Mouse (Mus musculus) lung, adult 2 months (tissue): ENCODE measurements around the gene Mcfd2. TPM values are rescaled to one million over a fixed set of nuclear protein-coding genes. Genes with fewer than 3 reads are reported as not detected.
A peak's percentile ranks its signal among the peaks of the same experiment; 100 is the strongest.

Experiments
- DNase-seq: peaks from one replicate; pipeline ENCODE4 v3.0.0; 2022
- H3K4me1 ChIP-seq: fragments of 200-500 bp; 2 replicates; pipeline ENCODE4 v1.6.1; 2011; ENCODE audit warnings: low read length; ENCODE audit not compliant: control insufficient read depth, insufficient read depth
- H3K4me3 ChIP-seq: fragments of 200-500 bp; replicated peaks from 2 replicates; pipeline ENCODE3; 2011; ENCODE audit warnings: low read depth, mild to moderate bottlenecking, control low read depth, low read length; ENCODE audit errors: extremely low read depth
- CTCF ChIP-seq: fragments of 200-500 bp; IDR thresholded peaks from 2 replicates; pipeline ENCODE4 v1.5.1; 2011; ENCODE audit warnings: mild to moderate bottlenecking, low read length, control low read depth; ENCODE audit not compliant: insufficient read depth
- POLR2A ChIP-seq: fragments of 200-500 bp; IDR thresholded peaks from 2 replicates; pipeline ENCODE4 v1.6.1; 2011; ENCODE audit warnings: low read depth, mild to moderate bottlenecking, control low read depth, low read length, borderline replicate concordance; ENCODE audit errors: extremely low read depth
- WGBS: fragments of 180-500 bp; shearing (Covaris S2); methylation state at CpG from one replicate; pipeline ENCODE4 v1.1.7; 2018; 5-methylcytosine and 5-hydroxymethylcytosine counted together
- polyA plus RNA-seq: library from polyadenylated mRNA; depleted of rRNA; stranded (reverse); fragments of >200 nt; gene quantifications from 2 replicates; pipeline ENCODE4 v1.2.3, GENCODE M21; 2012

Mcfd2 gene
- polyA plus RNA-seq, 1 experiment = 87.8 TPM

DNA sequence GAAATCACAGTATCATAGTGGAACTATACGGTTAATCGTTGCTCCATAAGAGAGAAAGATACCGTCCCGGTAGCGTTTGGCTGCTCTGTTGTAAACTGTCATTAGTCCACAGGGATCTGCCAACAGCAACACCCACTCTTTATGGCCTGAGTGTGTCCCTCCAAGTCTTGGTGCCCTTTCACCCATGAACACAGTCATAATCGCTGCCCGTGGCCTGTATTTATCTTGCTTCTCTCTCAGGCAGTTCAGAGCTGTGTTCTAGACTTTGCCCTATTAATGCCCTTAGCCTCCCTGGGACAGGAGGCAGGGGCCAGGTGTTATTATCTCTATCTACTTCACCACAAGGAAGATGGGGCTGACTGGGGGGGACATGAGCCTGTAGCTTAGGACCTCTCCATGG lies 25.3 kb upstream of the Mcfd2 start:
- Histone ChIP-seq H3K4me3 (no peak overlapping the region), H3K4me1 (peaks cover 2% of the 10 kb centered on the region; the same call in 1 of the 2 replicates)
- DNase-seq = no peak
- WGBS = 71% methylated on average over 7 of the region's 7 CpGs
- no peak for TF ChIP-seq POLR2A
- no peak for TF ChIP-seq CTCF

DNA sequence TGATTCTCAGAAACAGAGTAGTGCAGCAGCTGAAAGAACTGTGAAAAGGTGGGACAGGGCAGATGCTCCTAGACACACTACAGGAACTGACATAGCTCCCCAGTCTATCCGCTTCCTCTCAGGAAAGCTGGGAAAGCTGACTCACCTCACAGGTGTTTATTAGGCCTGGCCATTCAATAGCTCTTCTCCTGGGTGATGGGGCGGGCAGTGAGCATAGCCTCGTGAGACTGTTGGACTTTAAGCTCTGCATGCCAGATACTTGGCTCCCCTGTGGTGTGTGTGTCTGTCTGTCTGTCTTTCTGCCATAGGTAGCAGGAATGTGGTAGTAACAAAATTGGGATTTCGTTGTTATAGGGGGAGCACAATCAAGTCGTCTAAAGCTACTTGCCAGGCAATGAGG lies 23.6 kb upstream of the Mcfd2 start:
- DNase-seq = no peak
- no peak overlapping the region for H3K4me3 ChIP-seq
- 75% methylated on average over 5 of the region's 5 CpGs for WGBS
- peaks cover 3% of the 10 kb centered on the region; the same call in 1 of the 2 replicates for H3K4me1 ChIP-seq
- no peak for TF ChIP-seq POLR2A
- no peak for TF ChIP-seq CTCF

DNA sequence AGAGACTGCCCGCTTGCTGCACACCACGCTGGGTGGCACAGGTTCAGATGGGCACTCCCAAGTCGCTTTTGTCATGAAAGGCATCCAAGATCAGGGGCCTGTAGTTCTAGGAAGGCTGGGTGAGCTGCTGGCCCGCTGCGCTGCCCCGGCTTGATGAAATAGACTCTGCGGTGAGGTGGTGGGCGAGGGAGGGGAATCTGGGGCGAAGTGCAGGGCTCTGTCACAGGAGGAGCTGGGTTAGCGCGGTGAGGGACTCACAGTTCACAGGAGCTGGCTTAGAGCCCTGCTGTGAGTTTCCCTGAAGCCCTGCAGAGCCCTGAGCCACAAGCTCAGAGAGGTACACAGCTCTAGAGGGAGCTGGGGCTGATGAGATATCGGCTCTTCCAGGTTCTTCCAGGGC lies 22.4 kb upstream of the Mcfd2 start:
- no peak overlapping the region for H3K4me3 ChIP-seq
- WGBS = 68% methylated on average over 12 of the region's 12 CpGs
- DNase-seq = no peak
- TF ChIP-seq CTCF (no peak), POLR2A (no peak)
- peaks cover 5% of the 10 kb centered on the region for H3K4me1 ChIP-seq

GRCm38 (mm10) chr17:87287197-87287777 lies 21.6 kb upstream of the Mcfd2 start:
- Histone ChIP-seq H3K4me3 (no peak overlapping the region), H3K4me1 (peaks cover 5% of the 10 kb centered on the region)
- no peak for TF ChIP-seq POLR2A
- no peak for TF ChIP-seq CTCF
- WGBS = 67% methylated on average over 8 of the region's 8 CpGs
- no peak for DNase-seq

GRCm38 (mm10) chr17:87286481-87287143 lies 20.9 kb upstream of the Mcfd2 start:
- TF ChIP-seq POLR2A = no peak
- no peak for TF ChIP-seq CTCF
- 56% methylated on average over 8 of the region's 8 CpGs for WGBS
- DNase-seq = no peak
- Histone ChIP-seq H3K4me3 (no peak overlapping the region), H3K4me1 (peaks cover 6% of the 10 kb centered on the region)

DNA sequence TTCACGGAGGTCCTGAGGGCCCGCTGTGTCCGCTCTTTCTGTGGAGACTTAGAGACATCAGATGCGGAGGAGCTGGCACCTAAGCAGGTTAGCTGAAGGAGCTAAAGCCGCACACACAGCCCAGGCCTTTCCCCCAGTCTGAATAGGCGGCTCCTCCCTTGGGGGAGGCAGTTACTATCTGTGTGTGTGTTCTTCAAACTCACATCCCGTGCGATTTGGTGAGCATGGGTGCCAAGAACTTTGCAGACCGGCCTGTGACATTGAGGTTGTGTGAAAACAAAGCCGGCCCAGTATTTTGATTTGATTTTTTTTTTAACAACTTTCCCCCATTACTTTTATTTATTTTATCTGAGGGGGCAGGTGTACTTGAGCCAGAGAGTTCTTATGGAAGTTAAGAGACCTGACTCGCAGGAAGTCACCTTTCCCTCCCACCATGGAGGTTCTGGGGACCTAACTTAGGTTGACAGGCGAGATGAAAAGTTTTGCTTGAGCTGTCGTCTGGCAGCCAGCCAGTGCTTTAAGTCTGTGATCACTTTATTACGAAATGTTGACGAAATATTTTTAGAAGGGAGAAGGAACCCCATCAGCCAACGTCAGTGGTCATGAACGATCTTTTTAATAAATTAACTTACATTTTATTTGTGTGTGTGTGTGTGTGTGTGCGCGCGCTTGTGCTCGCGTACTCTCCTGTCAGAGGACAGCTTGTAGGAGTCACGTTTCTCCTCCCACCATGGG lies 20.2 kb upstream of the Mcfd2 start:
- 60% methylated on average over 23 of the region's 23 CpGs for WGBS
- DNase-seq = no peak

GRCm38 (mm10) chr17:87284482-87285040 lies 18.8 kb upstream of the Mcfd2 start:
- H3K4me3 ChIP-seq = no peak overlapping the region
- 71% methylated on average over 7 of the region's 7 CpGs for WGBS
- peaks cover 7% of the 10 kb centered on the region for H3K4me1 ChIP-seq
- DNase-seq = no peak
- no peak for TF ChIP-seq CTCF
- no peak for TF ChIP-seq POLR2A

More for the DNA sequence above, 20.2 kb upstream of the Mcfd2 start:
- Histone ChIP-seq H3K4me1 (peaks cover 7% of the 10 kb centered on the region), H3K4me3 (no peak overlapping the region)
- TF ChIP-seq CTCF (no peak), POLR2A (no peak)

GRCm38 (mm10) chr17:87283755-87284481 lies 18.2 kb upstream of the Mcfd2 start:
- H3K4me1 ChIP-seq = peaks cover 7% of the 10 kb centered on the region
- DNase-seq = peak; percentile 54
- H3K4me3 ChIP-seq = peak overlapping the region; percentile 92
- TF ChIP-seq CTCF (no peak), POLR2A (peak; percentile 31; the same call in 1 of the 2 replicates)
- 18% methylated on average over 21 of the region's 21 CpGs for WGBS
